Mouse (Mus musculus) B cell, adult 67 days (primary cell): ENCODE results near the gene Mapk13. TPM values are rescaled to one million over a fixed set of nuclear protein-coding genes. Genes with fewer than 3 reads are reported as not detected.

Experiments used
- total RNA-seq, 2 experiments: library from RNA; stranded (reverse); gene quantifications; 4 replicates each; pipeline ENCODE4 v1.2.4; 2023

Gene Mapk13
- not detected for total RNA-seq

GRCm38 (mm10) chr17:28769121-28769874, at the start of gene Mapk13:
TSS of gene Mapk13 (plus strand) at chr17:28769297.

DNA sequence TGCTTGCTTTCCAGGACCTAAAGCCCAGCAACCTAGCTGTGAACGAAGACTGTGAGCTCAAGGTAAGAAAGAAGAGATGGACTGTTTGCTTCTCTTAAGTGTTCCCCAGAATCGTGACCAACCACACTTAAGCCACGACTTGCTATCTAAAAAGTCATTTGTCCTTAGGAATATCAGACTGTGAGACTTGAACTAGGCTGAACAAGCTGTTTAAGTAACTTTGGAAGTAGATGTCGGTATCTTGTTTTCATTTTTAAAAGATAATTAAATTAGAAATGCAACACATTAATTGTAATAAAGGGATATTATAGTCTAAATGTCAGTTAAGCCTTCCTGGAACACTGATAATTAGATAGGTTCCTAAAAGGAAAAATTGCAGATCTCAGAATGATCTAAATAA, 43.3 kb upstream of the Mapk13 start, which contains the start of gene AC170998.1:
Gene AC170998.1, plus strand, starts transcription at position 301 of the 400 bp plus-strand sequence.

GRCm38 (mm10) chr17:28800671-28801412, 31.7 kb downstream of the Mapk13 start, which contains the start of gene Brpf3:
TSS of gene Brpf3 (plus strand) at chr17:28801090.

Other genes starting within 250 kb of the Mapk13 start
- not detected for gene Armc12, start 238.5 kb upstream of the Mapk13 start, total RNA-seq
- gene Clpsl2, start 219.9 kb upstream of the Mapk13 start, total RNA-seq, result not detected
- gene Clps, start 208.5 kb upstream of the Mapk13 start, total RNA-seq, result not detected
- gene Lhfpl5, start 193.7 kb upstream of the Mapk13 start, total RNA-seq, result not detected
- 100 to 1,000 TPM; 103 to 108 TPM for gene Srpk1, start 146.6 kb upstream of the Mapk13 start, total RNA-seq
- under 1 TPM in 1 of 2 experiments, not detected in 1; 0.42 TPM for gene Slc26a8, start 79.1 kb upstream of the Mapk13 start, total RNA-seq
- gene Mapk14, start 78.0 kb upstream of the Mapk13 start, total RNA-seq, result 100 to 1,000 TPM in 1 of 2 experiments, 10 to 100 TPM in 1; 89.1 to 121 TPM
- gene AC170998.1, start 43.2 kb upstream of the Mapk13 start, total RNA-seq, result 10 to 100 TPM in 1 of 2 experiments, 1 to 10 TPM in 1; 9.0 to 10.7 TPM
- 10 to 100 TPM; 62.1 to 75.6 TPM for gene Brpf3, start 31.8 kb downstream of the Mapk13 start, total RNA-seq
- under 1 TPM in 1 of 2 experiments, not detected in 1; 0.27 TPM for gene Pnpla1, start 89.1 kb downstream of the Mapk13 start, total RNA-seq
- gene 4930539E08Rik, start 146.0 kb downstream of the Mapk13 start, total RNA-seq, result under 1 TPM; 0.27 to 0.38 TPM
- gene Pxt1, start 174.5 kb downstream of the Mapk13 start, total RNA-seq, result not detected
- 10 to 100 TPM; 80.3 to 82.1 TPM for gene Kctd20, start 182.7 kb downstream of the Mapk13 start, total RNA-seq
- gene Stk38, start 238.7 kb downstream of the Mapk13 start, total RNA-seq, result 100 to 1,000 TPM; 204 to 207 TPM